Mouse (Mus musculus) limb, embryonic 12.5 days (tissue): ENCODE data around the gene Fgf3. TPM values are rescaled to one million over a fixed set of nuclear protein-coding genes. Genes with fewer than 3 reads are reported as not detected.
"Not testable (repeated sequence)": the region's sequence is repeated elsewhere in the genome, so short reads cannot be mapped to it uniquely, and the experiment has no call there.

Experiments
- ATAC-seq: fragments of 200-750 bp; cut with Nextera tagmentation; 2 replicates; pipeline ENCODE4 v1.8.0; 2017; ENCODE audit warnings: low read depth, moderate TSS enrichment; ENCODE audit not compliant: insufficient number of reproducible peaks, insufficient read depth, low FRiP score, low TSS enrichment
- H3K27ac ChIP-seq: fragments of 300-500 bp; sonication (generic); 2 replicates; pipeline ENCODE4 v1.5.1; 2016; ENCODE audit warnings: mild to moderate bottlenecking, moderate library complexity
- H3K27me3 ChIP-seq: fragments of 300-500 bp; sonication (generic); 2 replicates; pipeline ENCODE4 v1.6.1; 2016; ENCODE audit warnings: mild to moderate bottlenecking, moderate library complexity
- H3K36me3 ChIP-seq: fragments of 300-500 bp; sonication (generic); 2 replicates; pipeline ENCODE4 v1.6.1; 2016; ENCODE audit warnings: mild to moderate bottlenecking, moderate library complexity
- H3K4me1 ChIP-seq: fragments of 300-500 bp; sonication (generic); replicated peaks from 2 replicates; pipeline ENCODE4 v1.6.1; 2016
- H3K4me2 ChIP-seq: fragments of 300-500 bp; sonication (generic); 2 replicates; pipeline ENCODE4 v1.6.1; 2016; ENCODE audit warnings: mild to moderate bottlenecking, moderate library complexity
- H3K4me3 ChIP-seq: fragments of 300-500 bp; sonication (generic); replicated peaks from 2 replicates; pipeline ENCODE4 v1.5.1; 2016; ENCODE audit warnings: mild to moderate bottlenecking
- H3K9ac ChIP-seq: fragments of 300-500 bp; sonication (generic); replicated peaks from 2 replicates; pipeline ENCODE4 v1.6.1; 2016; ENCODE audit warnings: mild to moderate bottlenecking, moderate library complexity
- H3K9me3 ChIP-seq: fragments of 300-500 bp; sonication (generic); 2 replicates; pipeline ENCODE4 v1.6.1; 2016; ENCODE audit warnings: mild to moderate bottlenecking, moderate library complexity
- WGBS: fragments of 180-500 bp; shearing (Covaris S2); methylation state at CpG from one replicate; pipeline ENCODE4 v1.1.7; 2016; 5-methylcytosine and 5-hydroxymethylcytosine counted together
- polyA plus RNA-seq: library from polyadenylated mRNA; unstranded; fragments of >200 nt; fragmentation: Nextera tagmentation; extraction: Ambion mirVana; gene quantifications from 2 replicates; pipeline ENCODE4 v1.2.1, GENCODE M21; 2016

Fgf3 gene
- polyA plus RNA-seq, 1 experiment from 2014 or later = not detected

- H3K36me3 ChIP-seq = no peaks in the 10 kb centered on the region
- 86% methylated on average over 1 of the region's 1 CpGs for WGBS
- no peaks in the 10 kb centered on the region for H3K9me3 ChIP-seq
- no peak overlapping the region for H3K4me3 ChIP-seq
- H3K27ac ChIP-seq = no peak overlapping the region
- H3K9ac ChIP-seq = no peak overlapping the region
- no peak for ATAC-seq
- H3K27me3 ChIP-seq = peaks cover 21% of the 10 kb centered on the region; the same call in 1 of the 2 replicates
- 0 out of 2 replicates have a peak, but pooled peaks cover 5% of the 10 kb centered on the region for H3K4me1 ChIP-seq
- H3K4me2 ChIP-seq = no peak overlapping the region
Measured at GRCm38 (mm10) chr7:144878401-144878800, 40.5 kb downstream of the Fgf3 start.

- ATAC-seq = peak; percentile 80; the same call in 1 of the 2 replicates
- H3K9ac ChIP-seq = no peak overlapping the region
- H3K4me3 ChIP-seq = no peak overlapping the region
- no peak overlapping the region for H3K27ac ChIP-seq
- no peaks in the 10 kb centered on the region for H3K36me3 ChIP-seq
- peaks cover 15% of the 10 kb centered on the region for H3K27me3 ChIP-seq
- WGBS = 14% methylated on average over 2 of the region's 2 CpGs
- no peaks in the 10 kb centered on the region for H3K9me3 ChIP-seq
- 0 out of 2 replicates have a peak, but pooled peaks cover 7% of the 10 kb centered on the region for H3K4me1 ChIP-seq
- H3K4me2 ChIP-seq = no peak overlapping the region
Measured at GRCm38 (mm10) chr7:144883106-144883505, 45.2 kb downstream of the Fgf3 start.

- Histone ChIP-seq H3K36me3 (no peaks in the 10 kb centered on the region), H3K9ac (no peak overlapping the region), H3K27me3 (peaks cover 46% of the 10 kb centered on the region), H3K4me3 (no peak overlapping the region), H3K4me2 (no peak overlapping the region), H3K27ac (no peak overlapping the region), H3K4me1 (peaks cover 13% of the 10 kb centered on the region), H3K9me3 (no peaks in the 10 kb centered on the region)
- no peak for ATAC-seq
- WGBS = 85% methylated on average over 2 of the region's 2 CpGs
Measured at GRCm38 (mm10) chr7:144887672-144888071, 49.8 kb downstream of the Fgf3 start.

GRCm38 (mm10) chr7:144888564-144889299 lies 50.8 kb downstream of the Fgf3 start:
- Histone ChIP-seq H3K4me1 (peaks cover 6% of the 10 kb centered on the region), H3K36me3 (no peaks in the 10 kb centered on the region), H3K27me3 (peaks cover 47% of the 10 kb centered on the region), H3K9ac (0 out of 2 replicates have a peak overlapping the region, but pooled peaks have one; percentile 23), H3K4me2 (peak overlapping the region; percentile 8; the same call in 1 of the 2 replicates), H3K27ac (no peak overlapping the region), H3K4me3 (no peak overlapping the region), H3K9me3 (no peaks in the 10 kb centered on the region)
- no peak for ATAC-seq
- 7% methylated on average over 18 of the region's 18 CpGs for WGBS

GRCm38 (mm10) chr7:144890661-144891060 lies 52.8 kb downstream of the Fgf3 start:
- peaks cover 64% of the 10 kb centered on the region for H3K27me3 ChIP-seq
- not testable (repeated sequence) for H3K9ac ChIP-seq, H3K4me2 ChIP-seq, ATAC-seq, H3K27ac ChIP-seq, H3K4me3 ChIP-seq, H3K36me3 ChIP-seq, H3K9me3 ChIP-seq
- WGBS = 83% methylated on average over 1 of the region's 1 CpGs
- peaks cover 15% of the 10 kb centered on the region for H3K4me1 ChIP-seq

- Histone ChIP-seq H3K4me3 (no peak overlapping the region), H3K27me3 (peaks cover 75% of the 10 kb centered on the region), H3K9me3 (no peaks in the 10 kb centered on the region), H3K9ac (no peak overlapping the region), H3K4me2 (no peak overlapping the region), H3K27ac (no peak overlapping the region), H3K36me3 (no peaks in the 10 kb centered on the region), H3K4me1 (peaks cover 27% of the 10 kb centered on the region)
- no peak for ATAC-seq
- 85% methylated on average over 2 of the region's 2 CpGs for WGBS
Measured at GRCm38 (mm10) chr7:144891863-144892262, 54.0 kb downstream of the Fgf3 start.

- H3K4me2 ChIP-seq = no peak overlapping the region
- peaks cover 28% of the 10 kb centered on the region for H3K4me1 ChIP-seq
- H3K27me3 ChIP-seq = peaks cover 75% of the 10 kb centered on the region
- H3K9ac ChIP-seq = no peak overlapping the region
- ATAC-seq = no peak
- no peaks in the 10 kb centered on the region for H3K36me3 ChIP-seq
- no peak overlapping the region for H3K27ac ChIP-seq
- no peaks in the 10 kb centered on the region for H3K9me3 ChIP-seq
- no peak overlapping the region for H3K4me3 ChIP-seq
- WGBS = 46% methylated on average over 6 of the region's 6 CpGs
Measured at GRCm38 (mm10) chr7:144892322-144892721, 54.4 kb downstream of the Fgf3 start.

Other genes starting within 250 kb of the Fgf3 start
- 1.7 and 1.8 TPM in 2 replicates for gene Ano1, start 86.1 kb upstream of the Fgf3 start, polyA plus RNA-seq
- gene Fgf4, start 9.3 kb downstream of the Fgf3 start, polyA plus RNA-seq = 0.49 TPM in 2 replicates
- 0.42 and 0.76 TPM in 2 replicates for gene Fgf15, start 58.4 kb downstream of the Fgf3 start, polyA plus RNA-seq
- 26.1 and 27.9 TPM in 2 replicates for gene LTO1, start 77.0 kb downstream of the Fgf3 start, polyA plus RNA-seq
- gene Ccnd1, start 101.8 kb downstream of the Fgf3 start, polyA plus RNA-seq = 165 and 178 TPM in 2 replicates